Mouse (Mus musculus): ENCODE measurements around the gene Cenpn. TPM values are rescaled to one million over a fixed set of nuclear protein-coding genes. Genes with fewer than 3 reads are reported as not detected.
A peak's percentile ranks its signal among the peaks of the same experiment; 100 is the strongest.

Cenpn gene
- total RNA-seq (2021), result 1 to 10 TPM; 3.1 to 5.2 TPM
- long read RNA-seq, experiment 1, partial matches to known transcripts, result 0 of 4 reads
- long read RNA-seq, experiment 1, other reads (novel, unspliced or antisense), result 2 of 4 reads
- long read RNA-seq, experiment 2, partial matches to known transcripts, result 2 of 4 reads
- long read RNA-seq, experiment 2, other reads (novel, unspliced or antisense), result 1 of 4 reads

DNA sequence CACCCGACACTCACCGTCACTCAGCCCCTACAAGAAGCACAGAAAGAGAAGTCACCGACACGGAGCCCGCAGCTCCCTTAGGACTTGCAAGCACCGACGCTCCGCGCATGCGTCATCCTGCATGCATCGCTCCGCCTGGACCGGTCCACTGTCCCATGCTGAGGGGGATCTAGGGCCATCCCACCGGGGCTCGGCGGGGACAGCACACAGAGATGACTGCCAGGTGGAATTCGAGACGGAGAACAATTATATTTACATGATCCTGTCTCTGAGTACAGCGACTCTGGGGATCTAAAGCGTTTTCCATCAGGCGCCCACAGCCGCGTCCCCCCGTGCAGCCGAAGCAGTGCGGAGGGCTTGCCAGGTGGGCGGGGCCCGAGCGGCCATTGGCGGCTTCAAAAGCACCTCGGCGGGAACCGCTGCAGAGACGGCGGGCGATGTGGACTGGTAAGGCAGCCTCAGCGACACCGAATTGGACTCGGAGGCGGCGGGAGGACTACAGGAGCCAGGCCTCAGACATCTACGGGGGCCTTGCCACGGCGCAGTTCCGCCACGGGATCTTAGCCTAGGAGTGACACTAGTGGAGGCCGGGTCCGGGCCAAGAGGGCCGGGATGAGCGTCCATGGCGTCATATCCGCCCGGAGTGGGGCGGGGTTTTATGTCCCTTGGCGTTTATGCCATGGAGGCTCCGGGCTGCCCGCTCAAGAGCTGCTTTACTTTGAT, at the start of gene Cenpn, which contains the start of gene Cmc2:
Cenpn (plus strand) TSS at position 394 of the 723 bp plus-strand sequence.
Cmc2 (minus strand) TSS at position 119 of the 723 bp plus-strand sequence.
- peak; percentile 96 for DNase-seq

DNA sequence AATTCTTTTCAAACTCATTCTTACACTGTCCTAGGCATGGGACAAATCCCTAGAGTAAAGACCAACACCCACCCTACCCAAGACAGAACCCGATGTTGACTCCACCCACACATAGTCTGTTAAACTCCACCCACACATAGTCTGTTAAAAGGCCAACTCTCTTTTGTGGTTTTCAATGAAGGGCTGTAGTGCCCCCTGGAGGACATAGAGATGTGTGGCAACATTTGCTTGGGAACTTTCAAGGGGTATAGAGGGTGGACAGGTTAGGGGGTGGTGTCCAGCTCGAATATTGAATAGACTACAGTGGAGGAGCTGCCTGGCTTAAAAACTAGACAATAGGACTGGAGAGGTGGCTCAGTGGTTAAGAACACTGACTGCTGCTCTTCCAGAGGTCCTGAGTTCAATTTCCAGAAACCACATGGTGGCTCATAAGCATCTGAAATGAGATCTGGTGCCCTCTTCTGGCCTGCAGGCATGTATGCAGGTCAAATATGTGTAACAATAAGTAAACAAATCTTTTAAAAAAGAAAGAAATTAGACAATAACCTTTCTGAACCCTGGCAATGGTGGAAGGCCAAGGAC, 48.7 kb upstream of the Cenpn start:
- DNase-seq, result no peak

DNA sequence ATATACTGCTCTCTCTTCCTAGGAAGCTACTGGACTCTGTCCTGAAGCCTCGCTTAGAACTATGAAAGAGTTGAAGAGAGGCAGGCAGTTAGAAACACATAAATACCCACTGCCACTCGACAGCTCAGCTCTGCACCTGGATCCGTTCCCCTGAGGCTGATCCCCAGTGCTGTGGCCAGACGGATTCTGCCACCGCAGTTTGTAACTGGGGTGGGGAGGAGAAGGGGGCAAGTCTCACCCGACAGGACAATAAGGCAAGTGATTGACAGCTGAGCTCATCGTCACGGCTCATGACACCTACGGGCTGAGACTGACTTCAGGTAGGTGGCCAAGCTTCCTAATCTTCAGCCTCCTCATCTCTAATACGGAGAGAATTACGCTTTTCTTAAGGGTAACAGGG, 47.9 kb upstream of the Cenpn start:
- no peak for DNase-seq

DNA sequence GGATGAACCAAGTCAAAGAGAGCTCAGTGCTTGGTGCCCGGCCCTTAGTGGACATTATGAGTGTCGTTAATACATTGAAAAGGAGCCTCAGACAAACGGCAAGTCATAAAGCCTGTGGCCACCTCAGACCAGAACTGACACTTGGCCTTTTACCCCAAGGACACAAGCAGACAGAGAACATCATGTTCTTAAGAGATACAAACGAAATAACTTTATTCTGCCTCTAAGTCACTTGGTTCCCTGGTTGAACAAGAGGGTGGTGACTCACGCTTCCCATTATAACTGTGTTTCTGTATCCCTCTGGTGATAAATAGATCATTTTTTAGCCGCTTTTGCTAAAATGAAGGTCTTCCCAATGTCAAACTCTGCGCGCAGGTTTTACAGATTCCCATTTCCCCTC, 47.5 kb upstream of the Cenpn start:
- DNase-seq, result no peak

DNA sequence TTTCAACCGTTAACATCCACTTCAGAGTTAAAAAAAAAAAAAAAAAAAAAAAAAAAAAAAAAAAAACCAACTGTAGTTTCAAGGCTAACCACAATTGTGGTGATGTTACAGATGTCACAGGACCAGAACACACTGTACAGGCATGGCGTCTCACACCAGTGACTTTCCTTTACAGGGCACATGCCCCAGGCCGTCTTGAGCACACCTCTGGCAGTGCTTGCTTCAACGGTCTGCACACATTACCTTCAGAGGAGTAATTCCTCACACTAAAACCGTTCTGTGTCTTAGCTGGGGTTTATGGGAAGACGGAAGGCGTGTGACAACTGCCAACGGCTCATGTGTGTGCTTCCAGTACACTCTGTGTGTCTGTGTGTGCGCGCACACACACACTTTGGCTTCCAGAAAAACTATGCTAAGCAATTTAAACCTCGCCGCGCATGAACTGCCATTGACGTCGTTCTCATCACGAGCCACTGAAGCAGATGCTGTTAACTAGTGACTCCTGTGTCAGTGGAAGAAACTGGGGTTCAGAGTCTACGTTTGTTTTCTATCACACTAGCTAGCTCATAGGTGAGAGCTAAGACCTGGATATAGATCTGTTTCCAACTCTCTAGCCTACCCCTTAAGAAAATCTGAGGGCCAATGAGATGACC, 45.6 kb upstream of the Cenpn start:
- no peak for DNase-seq

DNA sequence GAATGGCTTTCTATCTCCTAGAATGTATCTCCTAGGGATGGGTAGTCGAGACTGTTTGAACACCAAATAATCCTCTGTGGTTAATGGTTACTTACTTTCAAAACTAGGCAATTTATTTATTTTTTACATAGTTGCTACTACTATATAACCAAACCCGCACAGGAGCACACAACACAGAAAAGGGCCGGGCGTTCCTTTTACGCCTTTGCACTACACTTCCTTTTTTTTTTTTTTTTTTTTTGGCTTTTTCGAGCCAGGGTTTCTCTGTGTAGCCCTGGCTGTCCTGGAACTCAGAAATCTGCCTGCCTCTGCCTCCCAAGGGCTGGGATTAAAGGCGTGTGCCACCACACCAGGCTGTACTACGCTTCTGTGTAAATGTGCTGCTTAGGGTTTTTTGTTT, 40.1 kb upstream of the Cenpn start:
- DNase-seq, result no peak

DNA sequence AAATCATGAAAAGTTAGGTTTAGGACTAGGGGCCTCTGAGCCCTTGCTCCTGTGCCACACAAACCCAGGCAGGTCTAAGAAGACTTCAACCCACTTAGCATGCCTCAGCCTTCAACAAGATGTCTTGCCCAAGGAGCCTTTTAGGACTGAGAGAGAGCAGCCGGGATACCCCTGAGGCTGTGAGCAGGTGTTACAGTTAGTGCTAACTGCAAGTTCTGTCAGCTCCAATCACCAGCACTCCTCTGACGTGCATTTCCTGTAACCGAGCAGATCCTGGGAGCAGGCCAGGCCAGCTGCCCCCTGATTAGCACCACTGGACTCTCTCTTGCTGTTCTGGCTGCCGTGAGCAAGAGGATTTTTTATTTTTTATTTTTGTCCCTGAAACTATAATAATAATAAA, 33.7 kb upstream of the Cenpn start:
- DNase-seq, result peak; percentile 23

DNA sequence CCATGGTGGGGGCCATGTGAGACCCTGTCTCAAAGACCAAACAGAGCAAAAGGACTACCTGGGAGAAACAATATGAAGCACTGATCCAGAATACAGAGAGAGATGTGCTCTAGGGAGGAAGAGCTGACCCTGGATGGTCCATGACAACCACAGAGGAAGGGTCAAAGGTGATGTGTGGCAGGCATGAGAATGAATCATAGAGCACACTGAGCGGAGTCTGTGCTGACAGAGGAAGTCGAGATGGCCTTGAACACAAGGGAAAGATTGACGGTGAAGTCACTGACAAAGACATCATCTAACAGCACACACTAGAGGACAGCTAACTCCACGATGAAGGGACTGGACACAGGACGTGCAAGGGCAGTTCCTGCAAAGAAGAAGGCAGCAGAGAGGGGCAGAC, 30.1 kb upstream of the Cenpn start:
- no peak for DNase-seq

DNA sequence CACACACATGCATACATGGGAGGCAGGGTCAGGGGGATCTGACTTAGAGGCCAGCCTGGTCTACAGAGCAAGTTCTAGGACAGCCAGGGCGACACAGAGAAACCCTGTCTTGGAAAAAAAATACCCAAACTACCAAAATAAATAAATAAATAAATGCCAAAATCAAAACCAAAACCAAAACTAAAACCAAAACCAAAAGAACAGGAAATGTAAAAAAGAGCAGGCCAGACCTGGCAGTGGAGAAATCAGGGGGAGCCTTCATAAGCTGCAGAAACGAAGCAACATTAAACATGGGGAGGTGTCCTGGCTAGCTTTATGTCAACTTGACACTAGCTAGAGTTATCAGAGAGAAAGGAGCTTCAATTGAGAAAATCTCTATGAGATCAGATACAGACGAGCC, 29.4 kb upstream of the Cenpn start:
- DNase-seq, result no peak

DNA sequence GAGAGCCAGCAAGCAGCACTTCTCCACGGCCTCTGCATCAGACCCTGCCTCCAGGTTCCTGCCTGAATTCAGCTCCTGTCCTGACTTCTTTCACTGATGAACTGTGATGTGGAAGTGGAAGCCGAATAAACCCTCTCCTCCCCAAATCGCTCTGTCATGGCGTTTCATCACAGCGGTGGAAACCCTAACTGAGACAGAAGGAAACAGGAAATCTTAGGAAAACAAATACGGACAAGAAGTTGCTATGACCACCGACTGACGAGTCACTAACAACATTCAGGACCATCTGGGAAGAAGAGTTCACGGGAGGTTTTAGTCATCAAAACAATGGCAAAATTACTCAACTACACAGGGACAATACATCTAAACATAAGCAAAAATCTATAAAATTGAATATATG, 28.9 kb upstream of the Cenpn start:
- no peak for DNase-seq

DNA sequence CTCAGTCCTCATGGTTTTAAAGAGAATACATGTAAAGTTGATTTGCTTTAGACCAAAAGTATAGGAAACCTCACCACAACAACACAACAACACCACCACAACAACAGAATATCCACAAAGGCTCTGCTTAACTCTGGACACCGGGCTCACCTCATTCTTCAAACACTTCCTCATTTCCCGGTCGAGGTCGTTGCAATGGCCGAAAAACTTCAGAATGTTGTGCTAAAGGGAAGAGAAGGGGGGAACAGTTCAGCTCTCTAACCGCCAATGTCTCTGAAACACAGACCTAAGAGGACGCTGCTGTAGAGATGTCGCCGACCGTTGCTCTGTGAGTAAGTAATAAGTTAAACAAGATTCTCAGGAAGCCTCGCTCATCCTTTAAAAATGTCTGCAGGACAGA, 27.6 kb upstream of the Cenpn start:
- no peak for DNase-seq

DNA sequence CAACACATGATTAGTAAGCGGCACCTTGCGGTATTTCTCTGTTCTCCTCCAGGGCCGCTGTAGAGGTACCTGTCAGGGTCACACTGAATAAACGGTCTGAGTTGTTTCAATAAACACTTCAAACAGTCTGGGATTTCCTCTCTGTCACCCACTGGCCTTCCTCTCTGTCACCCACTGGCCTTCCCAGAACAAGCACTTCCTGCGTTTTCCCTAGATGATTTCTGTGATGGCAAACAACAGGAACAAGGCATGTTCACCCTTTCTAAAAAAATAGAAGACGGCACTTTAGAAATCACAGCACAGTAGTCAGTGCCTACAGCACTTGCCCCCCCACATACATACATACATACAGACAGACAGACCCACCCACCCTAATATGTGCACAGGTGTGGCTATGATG, 26.0 kb upstream of the Cenpn start:
- no peak for DNase-seq

DNA sequence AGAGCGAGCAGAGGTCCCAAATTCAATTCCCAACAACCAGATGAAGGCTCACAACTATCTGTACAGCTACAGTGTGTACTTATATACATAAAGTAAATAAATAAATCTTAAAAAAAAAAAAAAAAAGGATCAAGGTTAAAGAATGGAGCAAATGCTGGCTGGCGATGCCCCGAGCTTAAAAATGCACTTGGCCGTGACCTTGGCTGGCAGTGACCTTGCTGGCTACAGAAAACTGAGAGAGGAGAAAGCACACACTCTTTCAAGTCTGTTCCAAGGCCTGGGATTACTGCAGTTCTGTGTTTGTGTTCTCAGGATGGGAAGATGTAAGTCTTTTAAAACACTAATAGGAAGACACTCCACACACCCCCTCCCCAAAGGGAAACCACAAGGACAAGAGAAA, 16.8 kb upstream of the Cenpn start:
- no peak for DNase-seq

DNA sequence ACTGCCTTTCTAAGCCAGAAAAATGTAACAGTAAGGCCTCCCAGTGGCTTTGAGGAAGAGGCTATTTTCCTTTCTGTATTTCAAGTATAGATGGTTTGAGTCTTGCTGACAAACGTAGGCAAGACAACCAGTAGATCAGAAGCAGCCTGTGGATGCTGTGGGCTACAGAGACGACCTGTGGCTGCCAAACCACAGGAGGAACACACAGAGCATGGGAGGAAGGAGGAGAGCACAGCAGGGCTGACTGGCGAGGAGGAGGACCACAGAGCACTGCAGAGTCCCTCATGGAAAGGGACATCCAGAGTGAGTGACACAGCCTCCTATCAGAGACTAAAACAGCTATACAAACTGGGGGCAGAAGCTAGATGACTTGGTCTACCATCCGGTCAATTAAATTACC, 16.3 kb upstream of the Cenpn start:
- DNase-seq, result no peak

DNA sequence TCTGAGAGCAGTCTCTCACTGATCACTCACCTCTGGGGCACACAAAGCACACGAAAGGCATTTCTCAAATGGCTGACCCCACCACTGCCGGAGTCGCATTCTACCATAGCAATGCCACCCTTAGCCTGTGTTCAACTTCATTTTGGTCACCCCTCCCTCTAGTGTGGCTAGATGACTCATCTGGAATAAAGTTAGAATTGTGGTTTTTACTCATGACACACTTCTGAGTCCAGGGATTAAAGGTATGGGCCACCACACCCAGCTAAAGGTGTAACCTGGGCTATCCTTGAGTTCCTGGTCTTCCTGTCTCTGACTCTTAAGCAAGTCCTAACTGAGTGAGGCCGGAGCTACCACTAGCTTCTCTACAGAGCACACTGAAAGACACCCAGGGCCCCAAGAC, 15.7 kb upstream of the Cenpn start:
- DNase-seq, result no peak

DNA sequence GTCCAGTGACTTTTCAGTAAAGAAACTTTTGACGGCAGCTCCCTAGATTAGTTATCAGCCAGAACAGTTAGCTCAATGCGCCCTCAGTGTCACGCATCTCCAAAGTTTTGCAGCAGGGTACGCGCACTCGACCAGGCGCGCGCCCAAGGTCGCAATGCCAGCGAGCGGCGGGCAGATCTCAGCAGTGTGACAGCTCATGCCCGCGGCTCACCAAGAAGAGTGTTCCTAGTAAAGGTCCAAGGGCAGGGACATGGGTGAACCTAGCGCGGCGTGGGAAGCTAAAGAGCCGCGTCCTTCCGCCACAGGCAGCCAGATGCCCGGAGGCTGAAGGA, 559 bp upstream of the Cenpn start:
- DNase-seq, result no peak

DNA sequence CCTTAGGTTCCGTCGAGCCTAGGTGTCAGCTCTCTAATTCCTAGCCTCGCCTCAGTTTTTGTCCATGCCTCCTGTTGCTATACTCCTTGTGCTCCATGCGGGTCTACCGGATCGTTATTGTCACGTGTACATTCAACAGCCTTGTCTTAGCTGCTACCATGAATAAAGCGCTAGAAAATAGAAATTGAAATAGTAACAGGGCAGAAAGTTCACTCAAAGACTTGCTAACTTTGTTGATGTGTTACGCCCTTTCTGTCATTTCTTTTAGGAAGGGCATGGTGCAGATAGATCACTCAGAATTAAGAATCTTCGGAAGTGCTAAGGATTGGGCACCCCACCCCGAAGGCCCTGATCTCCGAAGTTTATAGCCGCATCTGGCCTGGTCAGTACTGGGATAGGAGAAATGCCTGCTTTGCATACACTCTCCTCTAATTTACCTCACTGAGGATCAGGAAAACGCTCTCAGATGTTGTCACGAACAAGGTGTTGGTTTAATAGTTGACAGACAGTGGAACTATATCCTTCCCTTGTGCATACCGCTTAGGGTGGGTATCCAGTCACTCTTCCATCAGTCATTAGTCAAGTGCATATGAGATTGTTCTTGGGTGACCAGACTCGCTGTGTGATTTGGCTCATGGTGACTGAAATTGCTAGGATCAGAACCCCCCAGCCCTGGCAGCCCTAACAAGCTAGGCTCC, 679 bp downstream of the Cenpn start:
- DNase-seq, result no peak

DNA sequence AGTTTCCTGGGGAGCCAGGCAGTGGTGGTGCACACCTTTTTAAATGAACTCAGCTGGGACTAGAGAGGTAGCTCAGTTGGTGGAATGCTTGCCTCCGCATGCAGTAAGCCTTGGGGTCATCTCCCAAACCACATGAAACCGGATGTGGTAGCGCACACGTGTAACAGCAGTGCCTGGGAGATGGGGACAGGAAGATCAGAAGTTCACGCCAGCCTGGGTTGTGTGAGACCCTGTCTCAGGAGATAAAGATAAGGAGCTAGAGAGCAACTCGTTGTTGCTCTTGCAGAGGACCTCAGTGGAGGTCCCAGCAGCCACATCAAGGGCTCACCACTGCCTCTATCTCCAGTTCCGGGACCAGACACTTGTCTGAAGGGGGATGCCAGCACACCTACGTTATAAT, 2.0 kb downstream of the Cenpn start:
- DNase-seq, result no peak

DNA sequence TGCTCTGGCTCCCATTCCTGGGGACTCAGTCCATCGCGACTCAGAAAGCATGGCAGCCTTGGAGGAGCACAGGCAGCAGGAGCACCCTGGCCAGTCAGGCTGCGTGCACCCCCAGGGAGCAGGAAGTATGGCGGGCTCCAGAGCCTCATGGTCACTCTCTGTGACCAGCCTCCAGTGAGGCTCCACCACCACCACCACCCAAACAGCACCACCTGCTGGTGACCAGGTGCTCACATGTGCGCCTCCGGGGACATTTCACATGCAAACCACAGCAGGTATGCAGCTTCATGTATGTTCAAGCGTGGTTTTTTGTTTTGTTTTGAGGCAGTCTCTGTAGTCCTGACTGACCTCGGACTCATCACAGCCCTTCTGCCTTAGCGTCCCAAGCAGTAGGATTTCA, 6.3 kb downstream of the Cenpn start:
- peak; percentile 38 for DNase-seq

DNA sequence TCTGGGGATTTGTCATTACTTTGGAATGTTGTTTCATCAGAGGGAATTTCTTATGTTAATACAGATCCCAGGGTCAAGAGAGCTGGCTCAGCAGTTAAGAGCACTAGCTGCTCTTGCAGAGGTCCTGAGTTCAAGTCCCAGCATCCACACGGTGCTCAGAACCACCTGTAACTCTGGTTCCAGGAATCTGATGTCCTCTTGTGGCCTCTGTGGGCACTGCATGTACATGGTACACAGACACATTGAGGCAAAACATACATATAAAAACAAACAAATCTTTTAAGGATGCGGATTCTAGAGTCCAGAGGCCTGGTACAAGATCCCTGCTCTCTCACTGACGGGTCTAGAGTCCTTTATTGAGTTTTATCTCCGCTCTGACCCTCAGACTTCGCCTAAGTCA, 7.1 kb downstream of the Cenpn start:
- DNase-seq, result no peak

DNA sequence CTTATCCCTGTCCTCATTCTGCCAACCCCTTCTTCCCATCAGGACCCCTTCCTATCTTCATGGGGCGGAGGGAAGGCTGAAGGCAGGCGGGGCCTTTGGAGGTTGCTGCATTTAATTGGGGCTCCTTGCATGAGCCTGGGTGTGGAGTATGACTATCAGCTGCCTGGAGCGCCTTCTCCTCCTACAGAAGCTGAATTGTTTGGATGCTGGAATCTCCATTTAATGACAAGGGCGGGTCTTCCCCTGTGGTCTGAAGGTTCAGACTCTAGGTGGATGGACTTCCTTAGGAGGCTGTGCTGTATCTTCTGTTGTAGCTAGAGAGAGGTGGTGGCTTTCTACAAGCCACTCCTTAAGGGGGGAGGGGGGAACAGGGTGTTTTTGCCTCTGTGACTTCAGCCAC, 13.4 kb downstream of the Cenpn start:
- no peak for DNase-seq

DNA sequence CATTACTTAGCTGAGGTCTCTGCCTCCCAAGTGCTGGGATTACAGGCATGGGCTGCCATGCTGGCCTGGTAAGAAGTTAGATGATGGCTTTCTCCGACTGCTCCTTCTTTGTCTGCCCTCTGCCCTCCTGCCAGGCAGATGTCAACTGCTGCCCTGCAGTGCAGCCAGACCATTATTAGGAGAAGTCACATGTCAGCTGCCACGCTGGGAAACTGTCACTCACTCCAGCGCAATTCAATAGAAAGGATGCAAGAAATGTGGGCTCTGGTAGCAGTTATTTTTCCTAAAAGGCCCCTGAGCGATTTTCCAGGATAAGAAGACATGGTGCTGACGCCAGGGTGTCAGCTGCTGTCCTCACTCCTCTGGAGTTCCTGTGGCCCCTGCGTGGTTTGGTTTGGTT, 14.0 kb downstream of the Cenpn start:
- DNase-seq, result no peak

Measured in gastrocnemius, postnatal 10 days (tissue).